Mouse (Mus musculus) adrenal gland, postnatal 25 days (tissue): Measurements from ENCODE around the gene Olfr142. TPM values are rescaled to one million over a fixed set of nuclear protein-coding genes. Genes with fewer than 3 reads are reported as not detected.
"Not testable (repeated sequence)": the region's sequence is repeated elsewhere in the genome, so short reads cannot be mapped to it uniquely, and the experiment has no call there.

Experiments
- DNase-seq: peaks from one replicate; pipeline ENCODE4 v3.0.0; 2021; ENCODE audit warnings: mixed read lengths
- long read RNA-seq: library from polyadenylated mRNA; stranded (forward); transcript quantifications from one replicate; pipeline ENCODE4 v2.0.0, GENCODE M21; 2021
- total RNA-seq: library from RNA; stranded (reverse); gene quantifications from 2 replicates; pipeline ENCODE4 v1.2.3, GENCODE M21; 2021

Gene Olfr142
- total RNA-seq: not detected in 2 replicates
- long read RNA-seq: 0 reads

DNA sequence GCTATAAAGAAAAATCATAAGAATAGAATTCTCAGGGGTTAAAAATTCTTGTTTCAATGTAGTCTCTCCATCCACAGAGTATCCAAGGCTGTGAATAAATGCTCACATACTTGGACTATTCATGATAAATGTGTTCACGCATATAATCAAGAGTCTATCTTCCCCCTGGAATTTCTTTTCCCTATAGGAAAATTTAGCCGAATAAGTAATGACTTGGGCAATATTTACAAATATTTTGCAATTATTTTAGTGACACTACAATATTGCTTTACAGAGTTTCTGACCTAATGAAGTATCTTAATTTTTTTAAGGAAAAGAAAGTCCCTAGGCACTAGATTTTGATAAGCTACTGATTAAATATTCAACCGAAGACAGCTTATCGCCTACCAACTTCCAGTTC, at the start of gene Olfr142:
Gene Olfr142 (minus strand): TSS at position 101 of the 400 bp plus-strand sequence.
- DNase-seq: no peak

DNA sequence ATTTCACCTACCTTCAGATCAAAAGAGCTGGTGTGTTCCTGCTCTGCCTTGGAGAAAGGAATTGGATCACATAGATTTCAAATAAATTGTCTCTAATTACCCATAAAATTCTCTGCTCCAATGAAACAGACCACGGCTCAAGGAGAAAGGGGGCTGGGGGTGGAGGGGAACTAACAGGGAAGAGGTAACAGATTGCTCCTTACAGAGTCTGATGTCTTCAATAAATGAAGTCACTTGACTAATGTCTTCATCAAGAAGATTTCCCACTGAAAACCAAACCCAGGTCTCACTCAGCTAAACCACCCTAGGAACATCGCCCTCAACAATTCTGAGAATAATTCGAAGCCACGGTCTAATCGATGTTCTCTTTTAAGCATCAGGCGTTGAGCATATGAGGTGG, 35.3 kb upstream of the Olfr142 start, which contains the start of gene Olfr1272:
Gene Olfr1272 (minus strand): TSS at position 101 of the 400 bp plus-strand sequence.
- DNase-seq: no peak

DNA sequence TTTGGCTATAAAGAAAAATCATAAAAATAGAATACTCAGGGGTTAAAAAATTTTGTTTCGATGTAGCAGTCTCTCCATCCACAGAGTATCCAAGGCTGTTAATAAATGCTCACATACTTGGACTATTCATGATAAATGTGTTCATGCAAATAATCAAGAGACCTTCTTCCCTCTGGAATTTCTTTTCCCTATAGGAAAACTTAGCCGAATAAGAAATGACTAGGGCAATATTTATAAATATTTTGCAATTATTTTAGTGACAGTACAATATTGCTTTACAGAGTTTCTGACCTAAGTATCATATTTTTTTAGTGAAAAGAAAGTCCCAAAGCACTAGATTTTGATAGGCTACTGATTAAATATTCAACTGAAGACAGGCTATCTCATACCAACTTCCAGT, 13.5 kb upstream of the Olfr142 start, which contains the start of gene Olfr1271:
Gene Olfr1271 (minus strand): TSS at position 101 of the 400 bp plus-strand sequence.
- DNase-seq: no peak

DNA sequence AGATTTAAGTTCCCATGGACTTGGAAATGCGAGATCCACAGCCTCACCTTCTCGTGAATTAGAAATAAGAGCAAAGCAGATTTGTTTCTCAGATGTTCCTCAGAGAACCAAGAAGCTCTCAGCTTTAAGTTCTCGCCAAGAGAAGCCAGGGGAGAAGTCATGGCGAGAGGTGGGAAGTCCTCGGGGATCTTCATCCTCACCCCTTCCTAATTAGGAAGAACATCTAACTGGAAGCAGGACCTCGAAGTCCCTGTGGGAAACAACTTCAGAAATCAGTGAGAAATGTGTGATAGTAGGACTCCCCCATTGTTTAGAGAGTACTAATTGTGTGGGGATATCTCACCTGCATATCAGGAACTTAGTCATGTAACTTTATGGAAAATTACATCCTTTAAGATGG, 33.0 kb downstream of the Olfr142 start, which contains the start of gene Olfr1506:
Gene Olfr1506 (minus strand): TSS at position 101 of the 400 bp plus-strand sequence.
- DNase-seq: not testable (repeated sequence)

Other genes with a start within 250 kb of the Olfr142 start
- not detected in 2 replicates for gene Olfr1263, start 245.5 kb downstream of the Olfr142 start, total RNA-seq
- not detected in 2 replicates for gene Olfr1264, start 232.0 kb downstream of the Olfr142 start, total RNA-seq
- gene Olfr1265, start 222.3 kb downstream of the Olfr142 start, total RNA-seq: not detected in 2 replicates
- not detected in 2 replicates for gene Olfr140, start 194.0 kb downstream of the Olfr142 start, total RNA-seq
- not detected in 2 replicates for gene Olfr1269, start 136.2 kb downstream of the Olfr142 start, total RNA-seq
- gene Olfr32, start 115.3 kb downstream of the Olfr142 start, total RNA-seq: not detected in 2 replicates
- not detected in 2 replicates for gene Olfr1270, start 104.5 kb downstream of the Olfr142 start, total RNA-seq
- 0.38 TPM in 1 of 2 replicates, not detected in the other for gene Olfr1506, start 33.1 kb downstream of the Olfr142 start, total RNA-seq
- gene Olfr1271, start 13.4 kb upstream of the Olfr142 start, total RNA-seq: not detected in 2 replicates
- gene Olfr1272, start 35.2 kb upstream of the Olfr142 start, total RNA-seq: not detected in 2 replicates
- not detected in 2 replicates for gene Gm13769, start 64.6 kb upstream of the Olfr142 start, total RNA-seq
- not detected in 2 replicates for gene Olfr1274-ps, start 141.1 kb upstream of the Olfr142 start, total RNA-seq